Mouse (Mus musculus) bone marrow macrophage, adult 2 months (primary cell): ENCODE data around the gene Gtf3c1. TPM values are rescaled to one million over a fixed set of nuclear protein-coding genes. Genes with fewer than 3 reads are reported as not detected.

Source experiments
- H3K27ac ChIP-seq: 2 replicates; pipeline ENCODE4 v1.5.1; 2012; ENCODE audit warnings: low read depth, low read length; ENCODE audit not compliant: insufficient read depth
- H3K4me1 ChIP-seq: 2 replicates; pipeline ENCODE4 v1.6.1; 2012; ENCODE audit warnings: low read length; ENCODE audit not compliant: control insufficient read depth, insufficient read depth
- H3K4me3 ChIP-seq: 2 replicates; pipeline ENCODE4 v1.5.1; 2012; ENCODE audit warnings: mild to moderate bottlenecking, low read length, moderate library complexity; ENCODE audit not compliant: insufficient read depth
- CTCF ChIP-seq: IDR thresholded peaks from 2 replicates; pipeline ENCODE4 v1.5.1; 2012; ENCODE audit warnings: low read depth, mild to moderate bottlenecking, low read length, moderate library complexity
- POLR2A ChIP-seq: IDR thresholded peaks from 2 replicates; pipeline ENCODE4 v1.6.1; 2012; ENCODE audit warnings: mild to moderate bottlenecking, low read depth, low read length, borderline replicate concordance
- polyA plus RNA-seq: library from polyadenylated mRNA; stranded (reverse); fragments of >200 nt; gene quantifications from 2 replicates; pipeline ENCODE4 v1.2.4, GENCODE M21; 2012; ENCODE audit not compliant: missing spikeins, insufficient read depth, insufficient read length

Gene Gtf3c1
- polyA plus RNA-seq, 1 experiment: 22.0 TPM

DNA sequence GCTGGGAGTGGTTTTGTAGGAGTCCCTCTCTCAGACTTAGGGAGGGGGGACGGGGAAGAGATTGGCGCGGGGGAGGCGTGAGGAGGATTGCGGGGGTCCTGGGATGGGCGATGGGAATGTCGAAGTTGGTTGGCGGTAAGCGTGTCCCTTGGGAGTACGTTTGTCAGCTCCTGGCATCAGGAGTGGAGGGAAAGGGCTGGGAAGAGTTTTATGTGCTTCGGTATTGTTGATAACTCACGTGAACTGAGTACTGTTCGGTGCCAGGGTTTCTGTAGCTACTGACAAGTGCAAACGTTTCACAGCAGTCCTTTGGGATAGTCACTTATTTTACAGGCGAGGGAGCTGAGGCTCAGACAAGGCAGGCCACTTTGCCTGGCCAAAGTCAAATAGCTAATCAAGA lies 520 bp upstream of the Gtf3c1 start:
- no peak overlapping the region for H3K27ac ChIP-seq
- no peak for TF ChIP-seq POLR2A
- no peak for TF ChIP-seq CTCF
- peak overlapping the region; percentile 88 for H3K4me3 ChIP-seq
- H3K4me1 ChIP-seq: peaks cover 20% of the 10 kb centered on the region

DNA sequence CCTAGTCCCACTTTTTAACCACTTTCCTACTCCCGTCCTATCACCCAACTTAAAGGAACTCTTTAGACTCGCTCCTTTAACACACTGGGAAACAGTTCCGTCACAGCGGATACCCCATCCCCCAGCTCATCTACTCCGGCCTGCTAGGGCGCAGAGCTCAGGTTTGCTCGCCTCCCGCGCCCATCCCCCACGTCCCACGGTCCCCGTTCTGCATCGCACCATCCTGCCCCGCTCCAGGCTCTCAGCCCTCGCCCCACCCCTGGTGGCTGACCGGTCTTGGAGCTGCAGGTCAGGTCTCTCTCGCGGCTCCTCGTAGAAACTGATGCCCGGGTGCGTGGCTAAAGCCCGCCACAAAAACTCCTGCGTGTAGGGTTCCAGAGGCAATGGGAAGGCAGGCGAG lies 394 bp downstream of the Gtf3c1 start:
- no peak for TF ChIP-seq CTCF
- TF ChIP-seq POLR2A: no peak
- Histone ChIP-seq H3K4me1 (peaks cover 20% of the 10 kb centered on the region), H3K4me3 (peak overlapping the region; percentile 75), H3K27ac (peak overlapping the region; percentile 36; the same call in 1 of the 2 replicates)

DNA sequence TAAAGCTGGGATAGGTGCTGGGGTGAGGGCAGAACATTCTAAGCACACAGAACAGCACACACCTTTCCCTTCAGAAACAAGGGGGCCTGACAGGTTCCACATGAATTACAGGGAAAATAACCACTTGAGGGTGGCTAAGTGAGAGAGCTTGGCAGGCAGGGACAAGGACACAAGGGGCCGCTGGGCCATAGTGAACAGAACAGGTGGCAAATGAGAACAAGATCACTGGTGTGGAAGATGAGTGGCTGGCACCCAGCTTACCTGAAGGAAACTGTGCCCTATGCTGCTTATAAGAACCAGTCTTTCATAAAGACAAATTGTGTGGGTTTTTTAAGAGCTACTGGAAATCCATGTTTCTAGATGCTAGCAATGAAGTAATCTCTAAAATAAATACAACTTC lies 4.8 kb downstream of the Gtf3c1 start:
- TF ChIP-seq POLR2A: no peak
- TF ChIP-seq CTCF: no peak
- Histone ChIP-seq H3K4me3 (no peak overlapping the region), H3K4me1 (peaks cover 15% of the 10 kb centered on the region), H3K27ac (no peak overlapping the region)

DNA sequence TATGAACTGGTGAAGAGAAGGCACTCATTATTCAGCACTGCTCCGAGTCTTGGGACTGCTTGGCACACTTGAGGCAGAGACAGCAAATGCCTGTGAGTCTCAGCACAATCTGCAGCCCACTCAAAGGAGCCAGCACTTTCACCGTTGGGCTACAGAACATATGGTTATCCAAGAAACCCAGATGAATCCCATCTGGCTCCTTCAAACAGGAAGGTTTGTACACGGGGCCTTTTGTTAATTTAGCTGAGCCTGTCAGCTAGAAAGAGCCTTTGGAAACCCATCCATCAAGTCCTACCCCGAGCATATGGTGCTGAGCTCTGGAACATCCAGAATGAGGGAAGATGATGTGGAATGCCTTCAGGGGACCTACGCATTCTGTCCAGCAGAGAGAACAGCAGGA lies 13.5 kb downstream of the Gtf3c1 start:
- Histone ChIP-seq H3K4me3 (no peak overlapping the region), H3K4me1 (no peaks in the 10 kb centered on the region), H3K27ac (no peak overlapping the region)
- TF ChIP-seq CTCF (no peak), POLR2A (no peak)

DNA sequence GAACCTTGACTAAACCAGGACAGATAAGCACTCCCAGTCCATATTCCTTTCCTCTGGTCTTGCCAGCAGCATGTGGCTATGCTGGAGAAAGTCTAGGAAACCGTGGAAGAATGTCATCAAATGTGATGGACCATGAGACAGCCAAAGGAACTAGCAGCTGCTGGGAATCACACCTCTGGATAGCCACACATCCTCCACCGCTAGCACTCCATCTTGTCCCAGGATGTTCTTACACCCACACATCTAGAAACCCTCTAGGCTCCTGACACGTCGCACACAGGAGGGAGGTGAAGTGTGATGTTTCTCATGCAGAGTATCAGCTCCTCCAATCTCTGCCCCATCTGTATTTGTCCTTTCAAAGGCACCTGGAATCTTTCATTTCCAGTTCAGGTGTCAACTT lies 17.1 kb downstream of the Gtf3c1 start:
- Histone ChIP-seq H3K4me3 (no peak overlapping the region), H3K27ac (no peak overlapping the region), H3K4me1 (no peaks in the 10 kb centered on the region)
- TF ChIP-seq POLR2A: no peak
- no peak for TF ChIP-seq CTCF

DNA sequence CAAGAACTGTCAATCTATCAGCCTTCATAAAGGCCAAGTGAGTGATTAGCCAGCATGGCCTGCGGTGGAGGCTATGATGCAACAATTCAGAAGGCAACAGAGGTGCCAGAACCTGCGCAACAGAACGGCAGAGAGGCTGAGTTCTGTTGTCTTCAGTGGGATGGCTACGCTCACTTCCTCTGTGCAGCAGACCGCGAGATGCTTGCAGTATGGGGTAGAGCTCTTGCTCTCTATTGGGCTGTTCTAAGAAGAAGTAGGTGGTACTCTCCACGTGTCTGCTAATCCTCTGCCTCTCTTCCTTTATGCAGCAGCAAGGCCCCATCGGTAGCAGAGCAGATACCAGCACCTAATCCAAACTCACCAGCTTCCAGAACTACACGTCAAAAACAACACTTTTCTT lies 27.6 kb downstream of the Gtf3c1 start:
- no peak overlapping the region for H3K4me3 ChIP-seq
- H3K27ac ChIP-seq: no peak overlapping the region
- no peak for TF ChIP-seq POLR2A
- no peak for TF ChIP-seq CTCF
- no peaks in the 10 kb centered on the region for H3K4me1 ChIP-seq

DNA sequence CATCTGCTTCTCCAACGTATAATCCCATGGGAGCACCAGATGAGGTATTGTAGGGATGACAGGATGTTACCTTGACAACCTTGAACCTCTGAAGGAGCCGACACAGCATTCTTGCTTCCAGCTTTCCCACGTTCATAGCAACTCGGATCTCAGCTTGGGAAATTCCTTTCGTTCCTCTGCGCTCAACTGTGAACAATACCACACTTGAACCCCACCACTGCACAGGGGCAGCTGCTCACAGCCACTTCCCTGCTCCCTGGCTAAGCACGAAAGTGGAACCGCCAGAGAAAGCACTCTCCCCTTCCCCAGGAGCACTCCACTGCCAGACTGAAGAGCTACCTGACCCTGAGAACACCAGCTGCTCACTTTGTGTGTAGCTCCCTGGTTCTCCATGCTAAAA lies 28.8 kb downstream of the Gtf3c1 start:
- Histone ChIP-seq H3K4me1 (no peaks in the 10 kb centered on the region), H3K27ac (no peak overlapping the region), H3K4me3 (no peak overlapping the region)
- no peak for TF ChIP-seq POLR2A
- TF ChIP-seq CTCF: no peak

DNA sequence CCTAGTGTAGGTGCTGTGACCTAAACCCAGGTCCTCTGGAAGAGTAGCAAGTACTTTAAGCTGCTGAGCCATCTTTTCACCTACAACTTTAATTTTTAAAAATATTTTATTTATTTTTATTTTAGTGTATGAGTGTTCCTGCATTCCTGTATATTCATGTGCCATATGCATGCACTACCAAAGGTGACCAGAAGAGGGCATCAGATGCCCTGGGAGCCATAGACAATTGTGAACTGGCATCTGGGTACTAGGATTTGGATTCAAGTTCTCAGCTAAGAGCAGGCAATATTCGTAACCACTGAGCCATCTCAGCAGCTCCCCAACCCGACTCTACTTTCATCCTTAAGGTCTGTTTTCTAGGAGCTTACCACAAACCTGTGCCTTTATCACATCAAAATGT lies 32.7 kb downstream of the Gtf3c1 start:
- Histone ChIP-seq H3K27ac (no peak overlapping the region), H3K4me3 (no peak overlapping the region), H3K4me1 (peaks cover 11% of the 10 kb centered on the region)
- TF ChIP-seq CTCF (no peak), POLR2A (no peak)

DNA sequence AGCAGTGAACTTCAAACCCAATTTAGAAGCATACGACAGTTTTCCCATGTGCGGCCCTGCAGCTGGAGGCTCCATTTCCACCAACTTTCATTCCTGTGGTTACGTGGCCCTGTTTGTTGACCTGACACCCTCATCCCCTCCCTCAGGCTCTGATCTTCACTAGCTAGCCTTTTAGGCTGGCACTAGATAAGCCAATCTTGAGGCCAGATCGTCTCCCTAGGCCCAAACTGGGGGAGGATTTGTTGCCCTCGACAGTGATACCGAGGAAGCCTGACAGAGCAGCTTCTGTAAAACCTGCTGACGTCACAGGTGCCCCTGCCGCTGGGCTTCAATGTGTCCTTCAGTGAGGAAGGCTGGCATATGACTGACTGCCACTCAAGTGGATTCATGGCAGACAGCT lies 36.2 kb downstream of the Gtf3c1 start:
- TF ChIP-seq CTCF (no peak), POLR2A (no peak)
- peaks cover 11% of the 10 kb centered on the region for H3K4me1 ChIP-seq
- no peak overlapping the region for H3K27ac ChIP-seq
- H3K4me3 ChIP-seq: no peak overlapping the region

DNA sequence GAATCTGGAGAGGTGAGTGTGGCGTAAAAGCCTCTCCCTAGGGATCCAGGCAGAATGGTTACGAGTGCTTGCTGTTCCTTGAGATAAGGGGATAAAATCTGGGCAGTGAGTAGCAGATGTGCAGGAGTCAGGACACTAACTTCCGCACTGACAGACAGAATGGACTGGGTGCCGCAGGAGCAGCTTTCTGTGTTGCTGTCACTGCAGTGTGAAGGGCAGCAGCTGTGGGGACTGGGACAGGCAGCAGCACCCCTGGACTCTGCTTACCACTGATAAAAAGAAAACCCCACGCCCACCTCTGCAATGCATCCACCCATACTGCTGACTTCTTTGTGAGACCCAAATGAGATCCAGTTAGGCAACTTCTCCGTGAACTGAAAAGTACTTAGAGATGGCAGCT lies 36.7 kb downstream of the Gtf3c1 start:
- Histone ChIP-seq H3K4me1 (peaks cover 11% of the 10 kb centered on the region), H3K27ac (no peak overlapping the region), H3K4me3 (no peak overlapping the region)
- no peak for TF ChIP-seq CTCF
- no peak for TF ChIP-seq POLR2A

DNA sequence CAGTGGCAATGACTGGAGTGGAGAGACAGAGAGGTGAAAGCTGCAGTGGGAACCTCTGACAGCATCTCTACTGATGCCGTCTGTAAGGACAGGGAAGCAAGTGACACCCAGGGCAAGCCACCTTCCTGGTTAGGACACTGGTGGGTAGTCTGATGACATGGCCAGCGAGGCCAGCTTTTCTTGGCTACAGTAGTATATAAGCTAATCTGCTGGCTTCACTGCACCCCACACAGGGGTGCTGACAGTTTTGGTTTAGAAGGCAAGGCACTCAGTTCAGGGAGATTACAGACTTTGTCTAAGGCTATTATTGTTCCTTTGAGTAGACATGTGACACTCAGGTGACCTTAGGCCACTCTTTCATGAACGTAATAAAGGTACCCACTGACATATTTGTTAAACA lies 43.9 kb downstream of the Gtf3c1 start:
- Histone ChIP-seq H3K4me3 (no peak overlapping the region), H3K27ac (no peak overlapping the region), H3K4me1 (no peaks in the 10 kb centered on the region)
- TF ChIP-seq CTCF (no peak), POLR2A (no peak)
